Mouse (Mus musculus): Measurements from ENCODE around the gene Hist1h1b. TPM values are rescaled to one million over a fixed set of nuclear protein-coding genes. Genes with fewer than 3 reads are reported as not detected.
"Not testable (repeated sequence)": the region's sequence is repeated elsewhere in the genome, so short reads cannot be mapped to it uniquely, and the experiment has no call there.

Gene Hist1h1b
- polyA plus RNA-seq, 1 experiment from 2014 or later, result 23.6 TPM

- H3K36me3 ChIP-seq; H3K9me3 ChIP-seq (replicated peaks); H3K27me3 ChIP-seq; H3K4me1 ChIP-seq: not testable (repeated sequence)
- Histone ChIP-seq H3K4me2 (replicated peaks) (peak within 1 kb of the TSS; percentile 62), H3K4me3 (peak within 1 kb of the TSS; percentile 42), H3K9ac (peak within 1 kb of the TSS; percentile 62), H3K27ac (peak within 1 kb of the TSS; percentile 98)
- WGBS, result under 1% methylated on average over 49 of the region's 56 CpGs
- peak; percentile 93 for ATAC-seq (ENCODE audit: low FRiP score)
These were observed 45.3 kb downstream of the Hist1h1b start, which contains the start of gene Hist1h4j for GRCm38 (mm10) chr13:21734906-21735767. Gene Hist1h4j, plus strand, starts transcription at chr13:21735064.

- H3K4me3 ChIP-seq, result peak overlapping the region; percentile 42
- peak overlapping the region; percentile 62 for H3K4me2 ChIP-seq (replicated peaks)
- H3K27me3 ChIP-seq, result no peaks in the 10 kb centered on the region
- ATAC-seq (ENCODE audit: low FRiP score), result peak; percentile 84
- H3K27ac ChIP-seq, result peak overlapping the region; percentile 98
- WGBS, result under 1% methylated on average over 21 of the region's 21 CpGs
- peaks cover 10% of the 10 kb centered on the region for H3K4me1 ChIP-seq
- no peaks in the 10 kb centered on the region for H3K9me3 ChIP-seq (replicated peaks)
- H3K9ac ChIP-seq, result peak overlapping the region; percentile 62
- H3K36me3 ChIP-seq, result no peaks in the 10 kb centered on the region
These were observed 46.2 kb downstream of the Hist1h1b start for GRCm38 (mm10) chr13:21734010-21734905.

- Histone ChIP-seq H3K27me3 (no peaks in the 10 kb centered on the region), H3K4me3 (no peak overlapping the region), H3K4me2 (replicated peaks) (peak overlapping the region; percentile 62), H3K4me1 (peaks cover 10% of the 10 kb centered on the region), H3K27ac (peak overlapping the region; percentile 98), H3K9me3 (replicated peaks) (no peaks in the 10 kb centered on the region), H3K9ac (0 out of 2 replicates have a peak overlapping the region, but pooled peaks have one; percentile 2), H3K36me3 (no peaks in the 10 kb centered on the region)
- no peak; the same call in 1 of the 2 replicates for ATAC-seq (ENCODE audit: low FRiP score)
- 65% methylated on average over 5 of the region's 5 CpGs for WGBS
These were observed 47.0 kb downstream of the Hist1h1b start for GRCm38 (mm10) chr13:21733466-21733865.

Small RNA genes lying within 50 kb of the gene (microRNA-seq; reads per million reads assigned to microRNA genes)
- gene Gm19658, result not detected
- not detected for gene Gm44346
- gene Gm44454, result not detected

Other genes with a start within 250 kb of the Hist1h1b start
- gene Zkscan8, start 249.5 kb downstream of the Hist1h1b start, polyA plus RNA-seq (2016; fragmentation: Nextera tagmentation; extraction: Ambion mirVana), result 9.0 and 9.8 TPM in 2 replicates
- gene Olfr1366, start 237.8 kb downstream of the Hist1h1b start, polyA plus RNA-seq (2016; fragmentation: Nextera tagmentation; extraction: Ambion mirVana), result 0.20 and 0.22 TPM in 2 replicates
- gene Olfr1535, start 220.7 kb downstream of the Hist1h1b start, polyA plus RNA-seq (2016; fragmentation: Nextera tagmentation; extraction: Ambion mirVana), result not detected in 2 replicates
- not detected in 2 replicates for gene Olfr1364, start 198.9 kb downstream of the Hist1h1b start, polyA plus RNA-seq (2016; fragmentation: Nextera tagmentation; extraction: Ambion mirVana)
- gene Olfr1362, start 166.6 kb downstream of the Hist1h1b start, polyA plus RNA-seq (2016; fragmentation: Nextera tagmentation; extraction: Ambion mirVana), result not detected in 2 replicates
- 0.07 TPM in 1 of 2 replicates, not detected in the other for gene Olfr11, start 138.1 kb downstream of the Hist1h1b start, polyA plus RNA-seq (2016; fragmentation: Nextera tagmentation; extraction: Ambion mirVana)
- not detected in 2 replicates for gene Olfr1361, start 117.2 kb downstream of the Hist1h1b start, polyA plus RNA-seq (2016; fragmentation: Nextera tagmentation; extraction: Ambion mirVana)
- not detected in 2 replicates for gene Olfr1360, start 103.2 kb downstream of the Hist1h1b start, polyA plus RNA-seq (2016; fragmentation: Nextera tagmentation; extraction: Ambion mirVana)
- gene Olfr1359, start 82.5 kb downstream of the Hist1h1b start, polyA plus RNA-seq (2016; fragmentation: Nextera tagmentation; extraction: Ambion mirVana), result not detected in 2 replicates
- gene Hist1h2bl, start 64.5 kb downstream of the Hist1h1b start, polyA plus RNA-seq (2016; fragmentation: Nextera tagmentation; extraction: Ambion mirVana), result 3.6 and 4.4 TPM in 2 replicates
- 17.3 and 29.5 TPM in 2 replicates for gene Hist1h2ai, start 64.2 kb downstream of the Hist1h1b start, polyA plus RNA-seq (2016; fragmentation: Nextera tagmentation; extraction: Ambion mirVana)
- 8.9 and 18.3 TPM in 2 replicates for gene Hist1h3h, start 63.0 kb downstream of the Hist1h1b start, polyA plus RNA-seq (2016; fragmentation: Nextera tagmentation; extraction: Ambion mirVana)
- 2.6 and 4.9 TPM in 2 replicates for gene Hist1h2bm, start 58.6 kb downstream of the Hist1h1b start, polyA plus RNA-seq (2016; fragmentation: Nextera tagmentation; extraction: Ambion mirVana)
- 0.98 and 1.0 TPM in 2 replicates for gene Hist1h4j, start 45.6 kb downstream of the Hist1h1b start, polyA plus RNA-seq (2016; fragmentation: Nextera tagmentation; extraction: Ambion mirVana)
- gene Hist1h4k, start 30.1 kb downstream of the Hist1h1b start, polyA plus RNA-seq (2016; fragmentation: Nextera tagmentation; extraction: Ambion mirVana), result 2.9 TPM in 1 of 2 replicates, not detected in the other
- 12.2 and 28.3 TPM in 2 replicates for gene Hist1h2ak, start 26.8 kb downstream of the Hist1h1b start, polyA plus RNA-seq (2016; fragmentation: Nextera tagmentation; extraction: Ambion mirVana)
- gene Hist1h2bn, start 26.5 kb downstream of the Hist1h1b start, polyA plus RNA-seq (2016; fragmentation: Nextera tagmentation; extraction: Ambion mirVana), result 2.2 and 2.8 TPM in 2 replicates
- 87.0 and 110 TPM in 2 replicates for gene Hist1h3i, start 2.7 kb upstream of the Hist1h1b start, polyA plus RNA-seq (2016; fragmentation: Nextera tagmentation; extraction: Ambion mirVana)
- 5.2 TPM in 1 of 2 replicates, not detected in the other for gene Hist1h2an, start 6.6 kb upstream of the Hist1h1b start, polyA plus RNA-seq (2016; fragmentation: Nextera tagmentation; extraction: Ambion mirVana)
- gene Hist1h2bp, start 6.8 kb upstream of the Hist1h1b start, polyA plus RNA-seq (2016; fragmentation: Nextera tagmentation; extraction: Ambion mirVana), result 1.9 and 2.4 TPM in 2 replicates
- gene Hist1h2bq, start 29.6 kb upstream of the Hist1h1b start, polyA plus RNA-seq (2016; fragmentation: Nextera tagmentation; extraction: Ambion mirVana), result 14.1 and 15.3 TPM in 2 replicates
- 3.4 TPM in 1 of 2 replicates, not detected in the other for gene Hist1h2ao, start 29.8 kb upstream of the Hist1h1b start, polyA plus RNA-seq (2016; fragmentation: Nextera tagmentation; extraction: Ambion mirVana)
- gene Hist1h4m, start 31.1 kb upstream of the Hist1h1b start, polyA plus RNA-seq (2016; fragmentation: Nextera tagmentation; extraction: Ambion mirVana), result not detected in 2 replicates
- 6.2 and 10.1 TPM in 2 replicates for gene Hist1h4n, start 51.6 kb upstream of the Hist1h1b start, polyA plus RNA-seq (2016; fragmentation: Nextera tagmentation; extraction: Ambion mirVana)
- gene Hist1h2ap, start 52.9 kb upstream of the Hist1h1b start, polyA plus RNA-seq (2016; fragmentation: Nextera tagmentation; extraction: Ambion mirVana), result 2,700 and 3,374 TPM in 2 replicates
- 14.3 and 15.1 TPM in 2 replicates for gene Hist1h2br, start 53.1 kb upstream of the Hist1h1b start, polyA plus RNA-seq (2016; fragmentation: Nextera tagmentation; extraction: Ambion mirVana)
- 19.1 and 20.5 TPM in 2 replicates for gene Zfp184, start 164.5 kb upstream of the Hist1h1b start, polyA plus RNA-seq (2016; fragmentation: Nextera tagmentation; extraction: Ambion mirVana)
- 0.14 TPM in 1 of 2 replicates, not detected in the other for gene Pom121l2, start 200.6 kb upstream of the Hist1h1b start, polyA plus RNA-seq (2016; fragmentation: Nextera tagmentation; extraction: Ambion mirVana)
- gene Prss16, start 229.1 kb upstream of the Hist1h1b start, polyA plus RNA-seq (2016; fragmentation: Nextera tagmentation; extraction: Ambion mirVana), result 0.23 and 0.48 TPM in 2 replicates

Measured in hindbrain, embryonic 12.5 days (tissue).